Mouse (Mus musculus) embryo, embryonic 9.5 days (tissue): ENCODE measurements at regions not wholly inside any gene's neighbourhood (a gene's known extent, or its start where the extent isn't known, plus 50 kb on each side); places are given as distances from the start of the nearest gene placed in this dataset.

ENCODE experiments used
- DNase-seq: peaks from one replicate; pipeline ENCODE4 v3.0.0-alpha.2; 2017; ENCODE audit errors: extremely low spot score

- no peak for DNase-seq
These were observed 120.2 kb upstream of the Mpp6 start for GRCm38 (mm10) chr6:49989585-49990521.

- no peak for DNase-seq
These were observed 119.6 kb upstream of the Mpp6 start for GRCm38 (mm10) chr6:49990522-49990858.

- no peak for DNase-seq
These were observed 110.7 kb upstream of the Mpp6 start for GRCm38 (mm10) chr6:49999365-49999764.

- DNase-seq, result no peak
These were observed 102.0 kb upstream of the Mpp6 start for GRCm38 (mm10) chr6:50008074-50008473.

GRCm38 (mm10) chr6:50008869-50009268 is 101.2 kb upstream of the Mpp6 start:
- no peak for DNase-seq

- no peak for DNase-seq
These were observed 100.7 kb upstream of the Mpp6 start for GRCm38 (mm10) chr6:50009339-50009738.

GRCm38 (mm10) chr6:50009856-50010255 is 100.2 kb upstream of the Mpp6 start:
- DNase-seq, result no peak

GRCm38 (mm10) chr6:50011071-50011470 is 99.0 kb upstream of the Mpp6 start:
- DNase-seq, result no peak

- DNase-seq, result no peak
These were observed 98.1 kb upstream of the Mpp6 start for GRCm38 (mm10) chr6:50011746-50012453.

GRCm38 (mm10) chr6:50013067-50013466 is 97.0 kb upstream of the Mpp6 start:
- DNase-seq, result no peak

- no peak for DNase-seq
These were observed 96.2 kb upstream of the Mpp6 start for GRCm38 (mm10) chr6:50013842-50014241.

- DNase-seq, result no peak
These were observed 82.1 kb upstream of the Mpp6 start for GRCm38 (mm10) chr6:50027981-50028380.

GRCm38 (mm10) chr6:50029895-50030515 is 80.0 kb upstream of the Mpp6 start:
- no peak for DNase-seq

- no peak for DNase-seq
These were observed 78.7 kb upstream of the Mpp6 start for GRCm38 (mm10) chr6:50031356-50031755.

GRCm38 (mm10) chr6:50032894-50033595 is 77.0 kb upstream of the Mpp6 start:
- DNase-seq, result no peak

- no peak for DNase-seq
These were observed 72.4 kb upstream of the Mpp6 start for GRCm38 (mm10) chr6:50037614-50038013.

- DNase-seq, result peak; percentile 20
These were observed 71.7 kb upstream of the Mpp6 start for GRCm38 (mm10) chr6:50038369-50038768.

- DNase-seq, result no peak
These were observed 69.0 kb upstream of the Mpp6 start for GRCm38 (mm10) chr6:50041044-50041443.

- no peak for DNase-seq
These were observed 67.9 kb upstream of the Mpp6 start for GRCm38 (mm10) chr6:50042127-50042526.

GRCm38 (mm10) chr6:50044165-50044564 is 65.9 kb upstream of the Mpp6 start:
- no peak for DNase-seq

- DNase-seq, result no peak
These were observed 63.3 kb upstream of the Mpp6 start for GRCm38 (mm10) chr6:50046721-50047120.

GRCm38 (mm10) chr6:50052416-50052815 is 57.6 kb upstream of the Mpp6 start:
- DNase-seq, result no peak
